Mouse (Mus musculus): ENCODE measurements around the gene Rasip1. TPM values are rescaled to one million over a fixed set of nuclear protein-coding genes. Genes with fewer than 3 reads are reported as not detected.

The Rasip1 gene
- total RNA-seq, 2 experiments from 2014 or later, result 23.0 to 25.6 TPM

DNA sequence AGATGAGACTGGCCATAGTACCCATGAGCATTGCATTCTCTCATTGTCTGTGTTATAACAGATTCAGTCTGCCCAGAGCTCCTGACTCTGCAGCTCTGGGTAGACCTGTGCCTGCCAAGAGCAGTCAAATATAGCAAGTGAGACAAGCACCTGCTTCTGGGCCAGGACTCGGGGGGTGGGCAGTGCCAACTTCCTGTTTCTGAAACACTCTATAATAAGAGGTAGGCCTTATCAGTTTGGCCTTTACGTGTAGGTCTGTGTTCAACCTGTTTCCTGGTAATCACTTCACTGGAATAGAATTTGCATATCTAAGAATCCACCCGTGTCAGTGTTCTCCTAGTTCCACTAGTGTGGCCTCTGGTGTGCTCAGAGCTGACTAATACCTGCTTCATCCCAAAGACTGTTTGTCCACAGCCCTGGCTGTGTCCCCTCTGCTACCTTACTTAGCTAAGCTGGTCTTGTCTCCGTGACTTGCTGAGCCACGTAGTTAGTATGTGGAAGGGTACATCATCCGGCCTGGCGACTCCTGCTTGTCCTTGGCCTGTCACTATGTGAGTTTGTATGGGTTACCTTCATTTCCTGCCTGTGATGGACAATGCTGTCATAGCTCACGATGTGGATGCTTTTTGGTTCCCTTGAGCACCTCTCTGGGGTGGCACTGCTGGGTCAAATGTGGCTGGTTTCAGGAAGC is 53.9 kb downstream of the Rasip1 start:
- no peak for DNase-seq (ENCODE audit: low spot score in 2 of 2)

DNA sequence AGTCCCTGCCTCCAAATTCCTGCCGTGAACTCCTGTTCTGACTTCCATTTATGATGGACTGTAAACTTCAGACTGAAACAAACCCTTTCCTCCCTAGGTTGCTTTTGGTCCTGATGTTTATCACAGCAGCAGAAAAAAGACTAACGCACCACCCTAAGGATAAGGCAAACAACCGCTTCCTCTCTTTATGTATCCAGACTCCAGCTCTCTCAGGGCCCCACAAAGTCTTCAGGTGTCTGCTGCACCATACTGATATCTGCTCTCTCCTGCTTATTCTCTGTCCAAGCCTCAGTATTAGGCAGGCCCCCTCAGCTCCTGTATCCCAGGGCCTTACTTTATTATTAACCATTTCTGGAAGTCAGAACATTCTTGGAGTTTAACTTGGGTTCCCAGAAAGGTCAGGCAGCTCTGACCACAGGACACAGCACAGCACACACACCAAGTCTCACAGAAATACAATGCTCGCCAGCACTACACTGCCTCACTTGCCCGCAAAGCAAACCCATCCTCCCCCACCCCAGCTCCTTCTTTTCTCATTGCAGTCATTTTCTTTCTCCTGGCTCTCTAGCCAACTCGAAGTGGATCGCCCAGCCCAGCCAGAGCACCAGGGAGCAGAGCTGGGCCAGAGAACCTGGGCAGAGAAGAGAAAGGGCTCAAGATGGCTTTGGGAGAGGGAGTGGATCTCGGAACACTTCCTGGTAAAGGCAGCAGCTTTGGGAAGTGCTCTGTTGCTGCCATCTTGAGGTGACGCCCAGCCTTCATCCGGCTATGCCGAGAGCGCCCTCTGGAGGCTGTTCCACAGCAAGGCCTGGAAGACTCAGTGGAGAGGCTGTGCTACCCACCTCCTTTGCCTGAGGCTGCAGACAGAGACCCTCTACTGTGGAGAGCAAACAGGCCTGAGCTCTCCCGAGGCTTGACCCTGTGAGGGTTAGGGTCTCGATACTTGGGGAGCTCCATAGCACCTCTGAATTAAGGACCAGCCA is 55.1 kb downstream of the Rasip1 start:
- peak; percentile 75 to 90 for DNase-seq (ENCODE audit: low spot score in 2 of 2)

- DNase-seq (ENCODE audit: low spot score in 2 of 2), result no peak
Observed at GRCm38 (mm10) chr7:45683396-45684050, 56.2 kb downstream of the Rasip1 start, which contains the start of gene Ntn5. Gene Ntn5 (plus strand): TSS chr7:45684022.

GRCm38 (mm10) chr7:45685811-45686210 is 58.5 kb downstream of the Rasip1 start:
- DNase-seq (ENCODE audit: low spot score in 2 of 2), result no peak

DNA sequence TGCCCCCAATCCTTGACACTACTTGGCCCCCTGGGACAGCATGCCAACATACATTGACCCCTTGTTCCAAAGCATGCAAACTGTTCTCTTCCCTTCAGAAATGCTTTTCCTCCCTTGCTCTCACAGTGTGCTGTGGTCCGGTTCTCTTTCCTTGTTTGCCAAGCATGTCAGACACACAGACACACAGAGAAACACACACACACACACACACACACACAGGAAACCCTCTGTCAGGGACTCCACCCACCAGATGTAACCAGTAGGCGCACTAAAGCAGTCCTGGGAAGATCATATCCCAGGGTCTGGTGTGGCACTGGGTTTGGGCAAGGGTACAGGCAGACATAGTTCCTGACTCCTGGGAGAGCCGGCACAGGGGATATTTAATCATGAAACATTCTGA is 59.6 kb downstream of the Rasip1 start:
- DNase-seq (ENCODE audit: low spot score in 2 of 2), result no peak

Other genes starting within 250 kb of the Rasip1 start
- gene Snrnp70, start 231.7 kb upstream of the Rasip1 start, total RNA-seq (2021), result 100 to 1,000 TPM; 215 to 251 TPM
- gene Kcna7, start 221.8 kb upstream of the Rasip1 start, total RNA-seq (2021), result 10 to 100 TPM; 11.4 to 12.8 TPM
- under 1 TPM; 0.61 to 0.98 TPM for gene Ntf5, start 213.8 kb upstream of the Rasip1 start, total RNA-seq (2021)
- not detected for gene Lhb, start 206.7 kb upstream of the Rasip1 start, total RNA-seq (2021)
- gene Gys1, start 192.6 kb upstream of the Rasip1 start, total RNA-seq (2021), result 100 to 1,000 TPM; 114 to 133 TPM
- gene Ruvbl2, start 189.4 kb upstream of the Rasip1 start, total RNA-seq (2021), result 10 to 100 TPM; 41.4 to 41.8 TPM
- 100 to 1,000 TPM; 339 to 373 TPM for gene Ftl1, start 167.6 kb upstream of the Rasip1 start, total RNA-seq (2021)
- 10 to 100 TPM; 39.3 to 43.8 TPM for gene Bax, start 160.6 kb upstream of the Rasip1 start, total RNA-seq (2021)
- gene Tulp2, start 145.6 kb upstream of the Rasip1 start, total RNA-seq (2021), result under 1 TPM; 0.17 to 0.36 TPM
- gene Gm45808, start 140.7 kb upstream of the Rasip1 start, total RNA-seq (2021), result 1 to 10 TPM; 3.8 to 5.4 TPM
- 1 to 10 TPM; 8.3 TPM for gene Dhdh, start 138.7 kb upstream of the Rasip1 start, total RNA-seq (2021)
- 100 to 1,000 TPM; 182 to 199 TPM for gene Nucb1, start 117.1 kb upstream of the Rasip1 start, total RNA-seq (2021)
- 10 to 100 TPM; 22.7 to 23.5 TPM for gene Ppp1r15a, start 101.2 kb upstream of the Rasip1 start, total RNA-seq (2021)
- gene Plekha4, start 101.2 kb upstream of the Rasip1 start, total RNA-seq (2021), result 10 to 100 TPM; 17.1 to 20.3 TPM
- under 1 TPM; 0.61 to 0.80 TPM for gene Hsd17b14, start 72.6 kb upstream of the Rasip1 start, total RNA-seq (2021)
- 10 to 100 TPM; 32.2 to 36.3 TPM for gene Bcat2, start 57.3 kb upstream of the Rasip1 start, total RNA-seq (2021)
- gene Fgf21, start 12.0 kb upstream of the Rasip1 start, total RNA-seq (2021), result not detected
- gene Fut1, start 10.2 kb upstream of the Rasip1 start, total RNA-seq (2021), result not detected
- under 1 TPM; 0.34 to 0.36 TPM for gene Izumo1, start 5.7 kb upstream of the Rasip1 start, total RNA-seq (2021)
- 100 to 1,000 TPM; 170 to 187 TPM for gene Mamstr, start 12.5 kb downstream of the Rasip1 start, total RNA-seq (2021)
- not detected for gene Fut2, start 38.9 kb downstream of the Rasip1 start, total RNA-seq (2021)
- gene Ntn5, start 56.5 kb downstream of the Rasip1 start, total RNA-seq (2021), result 1 to 10 TPM in 1 of 2 experiments, under 1 TPM in 1; 0.88 to 1.3 TPM
- under 1 TPM; 0.23 to 0.39 TPM for gene Sec1, start 66.9 kb downstream of the Rasip1 start, total RNA-seq (2021)
- 1 to 10 TPM; 4.6 to 4.9 TPM for gene Car11, start 72.4 kb downstream of the Rasip1 start, total RNA-seq (2021)
- 10 to 100 TPM; 22.1 to 26.9 TPM for gene Dbp, start 77.6 kb downstream of the Rasip1 start, total RNA-seq (2021)
- 1,000 to 10,000 TPM in 1 of 2 experiments, 100 to 1,000 TPM in 1; 1,000 to 1,132 TPM for gene Rpl18, start 88.0 kb downstream of the Rasip1 start, total RNA-seq (2021)
- gene Sphk2, start 90.5 kb downstream of the Rasip1 start, total RNA-seq (2021), result 10 to 100 TPM; 17.4 to 17.9 TPM
- gene Fam83e, start 93.7 kb downstream of the Rasip1 start, total RNA-seq (2021), result under 1 TPM; 0.34 to 0.52 TPM
- not detected for gene Spaca4, start 98.3 kb downstream of the Rasip1 start, total RNA-seq (2021)
- gene Lmtk3, start 156.2 kb downstream of the Rasip1 start, total RNA-seq (2021), result under 1 TPM; 0.54 to 0.65 TPM
- gene Sult2b1, start 157.2 kb downstream of the Rasip1 start, total RNA-seq (2021), result under 1 TPM in 1 of 2 experiments, not detected in 1; 0.60 TPM
- 10 to 100 TPM; 56.1 to 61.5 TPM for gene Cyth2, start 187.1 kb downstream of the Rasip1 start, total RNA-seq (2021)
- under 1 TPM; 0.39 TPM for gene Kcnj14, start 197.3 kb downstream of the Rasip1 start, total RNA-seq (2021)
- gene Grwd1, start 203.5 kb downstream of the Rasip1 start, total RNA-seq (2021), result 10 to 100 TPM; 17.4 to 18.0 TPM
- 100 to 1,000 TPM; 101 to 104 TPM for gene Kdelr1, start 245.3 kb downstream of the Rasip1 start, total RNA-seq (2021)